Mouse (Mus musculus): ENCODE data around the gene Dot1l. TPM values are rescaled to one million over a fixed set of nuclear protein-coding genes. Genes with fewer than 3 reads are reported as not detected.
A peak's percentile ranks its signal among the peaks of the same experiment; 100 is the strongest.

Dot1l gene
- total RNA-seq, 1 experiment: 31.9 TPM

- no peak for DNase-seq (ENCODE audit: low read depth, low spot score)
- Histone ChIP-seq H3K36me3 (ENCODE audit: control insufficient read depth, insufficient read depth, low read length, poor library complexity, severe bottlenecking) (peaks cover 58% of the 10 kb centered on the region), H3K9ac (ENCODE audit: insufficient read depth, low read depth, low read length, poor library complexity, severe bottlenecking) (peak overlapping the region; percentile 99), H3K9me3 (ENCODE audit: control insufficient read depth, insufficient read depth, low read depth, low read length) (no peaks in the 10 kb centered on the region), H3K27ac (ENCODE audit: insufficient read depth, low read depth, low read length, poor library complexity, severe bottlenecking) (peak overlapping the region; percentile 96), H3K4me3 (ENCODE audit: insufficient read depth in 1 of 2, low read depth in 1 of 2, low read length in 2 of 2, poor library complexity in 1 of 2, severe bottlenecking in 1 of 2) (peak overlapping the region; percentile 80 to 91), H3K4me1 (ENCODE audit: control insufficient read depth in 2 of 2, insufficient read depth in 2 of 2, low read length in 2 of 2, poor library complexity in 1 of 2) (peaks cover 0 to 17% of the 10 kb centered on the region in 2 experiments; a peak in 1 of 4 replicates)
- in situ Hi-C loops (cut with MboI; ENCODE audit: low sequenced_read_pairs in 2 of 2, unreplicated experiment in 2 of 2): no loop called here
- TF ChIP-seq ZNF384 (IDR thresholded peaks at IDR 0.05; ENCODE audit: low read depth, low read length) (no peak), CHD2 (IDR thresholded peaks at IDR 0.05; ENCODE audit: low read depth, low read length) (no peak), HCFC1 (IDR thresholded peaks at IDR 0.05; ENCODE audit: borderline replicate concordance, insufficient read depth, low read length) (no peak), MAFK (IDR thresholded peaks at IDR 0.05; ENCODE audit: insufficient read depth, low read depth, low read length) (no peak), ZC3H11A (IDR thresholded peaks at IDR 0.05; ENCODE audit: borderline replicate concordance, low read depth, low read length) (no peak)
These were observed 44.1 kb downstream of the Dot1l start for GRCm38 (mm10) chr10:80799070-80799566.

DNA sequence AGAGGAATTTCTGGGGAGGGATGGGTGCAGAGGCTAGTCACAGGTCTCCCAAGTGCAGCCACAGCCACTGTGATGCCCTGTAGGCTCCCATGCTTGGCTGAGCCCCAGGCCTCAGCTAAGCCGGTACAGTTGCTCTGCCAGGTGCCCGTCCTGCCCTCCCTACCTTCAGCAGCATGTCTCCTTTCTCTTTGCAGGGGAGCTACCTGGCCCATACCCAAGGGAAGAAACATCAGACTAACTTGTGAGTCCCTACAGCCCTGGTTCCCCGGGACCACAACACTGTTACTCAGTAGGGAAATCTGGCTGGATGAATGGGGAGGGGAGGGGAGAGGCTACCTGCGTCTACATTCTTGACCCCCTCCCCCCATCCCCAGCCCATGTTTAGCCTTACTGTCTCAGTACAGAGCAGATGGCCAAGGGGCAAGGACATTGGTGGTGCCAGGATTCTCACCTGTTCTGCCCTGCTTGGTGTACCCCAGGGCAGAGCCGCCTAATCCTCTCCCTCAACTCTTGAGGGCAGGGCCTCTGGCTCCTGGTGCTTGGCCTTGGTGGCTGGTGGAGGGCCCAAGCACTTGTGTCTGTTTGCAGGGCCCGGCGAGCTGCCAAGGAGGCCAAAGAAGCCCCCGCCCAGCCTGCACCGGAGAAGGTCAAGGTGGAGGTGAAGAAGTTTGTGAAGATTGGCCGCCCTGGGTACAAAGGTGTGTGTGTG lies 47.4 kb downstream of the Dot1l start:
- peaks cover 0 to 14% of the 10 kb centered on the region in 2 experiments; a peak in 1 of 4 replicates for H3K4me1 ChIP-seq (ENCODE audit: control insufficient read depth in 2 of 2, insufficient read depth in 2 of 2, low read length in 2 of 2, poor library complexity in 1 of 2)
- H3K4me3 ChIP-seq (ENCODE audit: insufficient read depth in 1 of 2, low read depth in 1 of 2, low read length in 2 of 2, poor library complexity in 1 of 2, severe bottlenecking in 1 of 2): no peak overlapping the region
- TF ChIP-seq MAFK (IDR thresholded peaks at IDR 0.05; ENCODE audit: insufficient read depth, low read depth, low read length) (no peak), ZC3H11A (IDR thresholded peaks at IDR 0.05; ENCODE audit: borderline replicate concordance, low read depth, low read length) (no peak), HCFC1 (IDR thresholded peaks at IDR 0.05; ENCODE audit: borderline replicate concordance, insufficient read depth, low read length) (no peak), ZNF384 (IDR thresholded peaks at IDR 0.05; ENCODE audit: low read depth, low read length) (no peak), CHD2 (IDR thresholded peaks at IDR 0.05; ENCODE audit: low read depth, low read length) (no peak)
- in situ Hi-C loops (cut with MboI; ENCODE audit: low sequenced_read_pairs in 2 of 2, unreplicated experiment in 2 of 2): no loop called here
- H3K36me3 ChIP-seq (ENCODE audit: control insufficient read depth, insufficient read depth, low read length, poor library complexity, severe bottlenecking): peaks cover 50% of the 10 kb centered on the region
- no peak overlapping the region for H3K9ac ChIP-seq (ENCODE audit: insufficient read depth, low read depth, low read length, poor library complexity, severe bottlenecking)
- no peak for DNase-seq (ENCODE audit: low read depth, low spot score)
- no peaks in the 10 kb centered on the region for H3K9me3 ChIP-seq (ENCODE audit: control insufficient read depth, insufficient read depth, low read depth, low read length)
- H3K27ac ChIP-seq (ENCODE audit: insufficient read depth, low read depth, low read length, poor library complexity, severe bottlenecking): no peak overlapping the region

GRCm38 (mm10) chr10:80802996-80803395 lies 48.0 kb downstream of the Dot1l start:
- no peak overlapping the region for H3K27ac ChIP-seq (ENCODE audit: insufficient read depth, low read depth, low read length, poor library complexity, severe bottlenecking)
- no peaks in the 10 kb centered on the region for H3K9me3 ChIP-seq (ENCODE audit: control insufficient read depth, insufficient read depth, low read depth, low read length)
- H3K4me3 ChIP-seq (ENCODE audit: insufficient read depth in 1 of 2, low read depth in 1 of 2, low read length in 2 of 2, poor library complexity in 1 of 2, severe bottlenecking in 1 of 2): no peak overlapping the region
- H3K9ac ChIP-seq (ENCODE audit: insufficient read depth, low read depth, low read length, poor library complexity, severe bottlenecking): no peak overlapping the region
- in situ Hi-C loops (cut with MboI; ENCODE audit: low sequenced_read_pairs in 2 of 2, unreplicated experiment in 2 of 2): no loop called here
- peaks cover 50% of the 10 kb centered on the region for H3K36me3 ChIP-seq (ENCODE audit: control insufficient read depth, insufficient read depth, low read length, poor library complexity, severe bottlenecking)
- TF ChIP-seq ZNF384 (IDR thresholded peaks at IDR 0.05; ENCODE audit: low read depth, low read length): no peak
- TF ChIP-seq MAFK (IDR thresholded peaks at IDR 0.05; ENCODE audit: insufficient read depth, low read depth, low read length): no peak
- TF ChIP-seq HCFC1 (IDR thresholded peaks at IDR 0.05; ENCODE audit: borderline replicate concordance, insufficient read depth, low read length): no peak
- no peak for TF ChIP-seq ZC3H11A (IDR thresholded peaks at IDR 0.05; ENCODE audit: borderline replicate concordance, low read depth, low read length)
- no peak for TF ChIP-seq CHD2 (IDR thresholded peaks at IDR 0.05; ENCODE audit: low read depth, low read length)
- no peak for DNase-seq (ENCODE audit: low read depth, low spot score)
- H3K4me1 ChIP-seq (ENCODE audit: control insufficient read depth in 2 of 2, insufficient read depth in 2 of 2, low read length in 2 of 2, poor library complexity in 1 of 2): peaks cover 2 to 14% of the 10 kb centered on the region in 2 experiments; a peak in 3 of 4 replicates

DNA sequence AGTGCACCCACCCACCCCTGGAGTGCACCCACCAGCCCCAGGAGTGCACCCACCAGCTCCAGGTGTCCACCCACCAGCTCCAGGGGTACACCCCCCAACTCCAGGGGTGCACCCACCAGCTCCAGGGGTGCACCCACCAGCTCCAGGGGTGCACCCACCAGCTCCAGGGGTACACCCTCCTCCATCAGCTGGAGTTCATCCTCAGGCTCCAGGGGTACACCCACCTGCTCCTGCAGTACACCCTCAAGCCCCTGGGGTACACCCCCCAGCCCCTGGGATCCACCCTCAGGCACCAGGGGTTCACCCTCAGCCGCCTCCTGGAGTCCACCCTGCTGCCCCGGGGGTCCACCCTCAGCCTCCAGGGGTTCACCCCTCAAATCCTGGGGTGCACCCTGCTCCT lies 49.3 kb downstream of the Dot1l start:
- H3K36me3 ChIP-seq (ENCODE audit: control insufficient read depth, insufficient read depth, low read length, poor library complexity, severe bottlenecking): peaks cover 50% of the 10 kb centered on the region
- H3K9ac ChIP-seq (ENCODE audit: insufficient read depth, low read depth, low read length, poor library complexity, severe bottlenecking): no peak overlapping the region
- in situ Hi-C loops (cut with MboI; ENCODE audit: low sequenced_read_pairs in 2 of 2, unreplicated experiment in 2 of 2): no loop called here
- H3K27ac ChIP-seq (ENCODE audit: insufficient read depth, low read depth, low read length, poor library complexity, severe bottlenecking): no peak overlapping the region
- no peak for TF ChIP-seq CHD2 (IDR thresholded peaks at IDR 0.05; ENCODE audit: low read depth, low read length)
- no peak for TF ChIP-seq MAFK (IDR thresholded peaks at IDR 0.05; ENCODE audit: insufficient read depth, low read depth, low read length)
- no peak for TF ChIP-seq ZC3H11A (IDR thresholded peaks at IDR 0.05; ENCODE audit: borderline replicate concordance, low read depth, low read length)
- TF ChIP-seq ZNF384 (IDR thresholded peaks at IDR 0.05; ENCODE audit: low read depth, low read length): no peak
- no peak for TF ChIP-seq HCFC1 (IDR thresholded peaks at IDR 0.05; ENCODE audit: borderline replicate concordance, insufficient read depth, low read length)
- no peak for DNase-seq (ENCODE audit: low read depth, low spot score)
- no peaks in the 10 kb centered on the region for H3K9me3 ChIP-seq (ENCODE audit: control insufficient read depth, insufficient read depth, low read depth, low read length)
- H3K4me1 ChIP-seq (ENCODE audit: control insufficient read depth in 2 of 2, insufficient read depth in 2 of 2, low read length in 2 of 2, poor library complexity in 1 of 2): peaks cover 10 to 20% of the 10 kb centered on the region in 2 experiments; a peak in 3 of 4 replicates
- no peak overlapping the region for H3K4me3 ChIP-seq (ENCODE audit: insufficient read depth in 1 of 2, low read depth in 1 of 2, low read length in 2 of 2, poor library complexity in 1 of 2, severe bottlenecking in 1 of 2)
